Mouse (Mus musculus): ENCODE data around the gene Olfr1321.
A peak's percentile ranks its signal among the peaks of the same experiment; 100 is the strongest.

The Olfr1321 gene

DNA sequence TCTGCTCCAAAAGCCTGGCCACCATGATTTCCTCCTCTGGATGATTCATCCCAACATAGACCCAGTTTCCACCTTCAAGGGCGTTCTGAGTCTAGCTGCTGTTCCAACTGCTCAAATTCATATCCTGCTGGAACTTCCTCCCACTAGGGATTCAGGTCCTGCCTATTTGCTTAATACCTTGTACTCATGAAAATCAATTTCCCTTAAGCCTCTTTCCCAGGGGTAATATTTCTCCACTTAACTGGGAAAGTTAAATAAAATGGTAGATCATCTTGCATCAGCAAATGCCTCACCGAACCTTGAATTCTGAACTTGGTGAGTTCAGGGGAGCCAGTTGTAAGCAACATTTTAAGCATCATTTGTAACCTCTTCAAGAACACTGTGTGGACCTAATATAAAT is at the start of gene Olfr1321:
Gene Olfr1321, minus strand, starts transcription at position 101 of the 400 bp plus-strand sequence.
- no peak for DNase-seq (ENCODE audit: low read depth, low spot score)

DNA sequence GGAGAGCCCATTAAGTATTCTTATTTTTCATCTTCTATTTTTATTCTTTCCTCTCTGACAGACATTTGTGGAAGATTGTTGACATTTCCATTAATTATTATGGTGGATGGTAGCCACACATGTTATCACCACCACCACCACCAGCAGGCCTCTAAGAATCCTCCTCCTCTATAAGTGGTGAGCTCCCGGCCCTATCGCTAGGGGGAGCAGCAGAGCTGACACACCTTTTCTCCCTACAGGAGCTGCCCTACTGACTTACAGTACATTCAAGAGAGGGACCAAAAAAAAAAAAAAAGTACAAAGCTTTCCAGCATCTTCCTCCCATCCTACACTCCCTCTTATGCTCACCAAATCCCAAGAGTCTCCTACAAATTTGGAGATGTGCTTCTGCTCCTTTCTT is 36.0 kb upstream of the Olfr1321 start:
- DNase-seq (ENCODE audit: low read depth, low spot score): peak; percentile 19

GRCm38 (mm10) chrX:49745192-49745591 is 10.3 kb upstream of the Olfr1321 start:
- DNase-seq (ENCODE audit: low read depth, low spot score): peak; percentile 86

Data from R1 (cell line).